Mouse (Mus musculus): ENCODE data around the gene Grap2.

The Grap2 gene

DNA sequence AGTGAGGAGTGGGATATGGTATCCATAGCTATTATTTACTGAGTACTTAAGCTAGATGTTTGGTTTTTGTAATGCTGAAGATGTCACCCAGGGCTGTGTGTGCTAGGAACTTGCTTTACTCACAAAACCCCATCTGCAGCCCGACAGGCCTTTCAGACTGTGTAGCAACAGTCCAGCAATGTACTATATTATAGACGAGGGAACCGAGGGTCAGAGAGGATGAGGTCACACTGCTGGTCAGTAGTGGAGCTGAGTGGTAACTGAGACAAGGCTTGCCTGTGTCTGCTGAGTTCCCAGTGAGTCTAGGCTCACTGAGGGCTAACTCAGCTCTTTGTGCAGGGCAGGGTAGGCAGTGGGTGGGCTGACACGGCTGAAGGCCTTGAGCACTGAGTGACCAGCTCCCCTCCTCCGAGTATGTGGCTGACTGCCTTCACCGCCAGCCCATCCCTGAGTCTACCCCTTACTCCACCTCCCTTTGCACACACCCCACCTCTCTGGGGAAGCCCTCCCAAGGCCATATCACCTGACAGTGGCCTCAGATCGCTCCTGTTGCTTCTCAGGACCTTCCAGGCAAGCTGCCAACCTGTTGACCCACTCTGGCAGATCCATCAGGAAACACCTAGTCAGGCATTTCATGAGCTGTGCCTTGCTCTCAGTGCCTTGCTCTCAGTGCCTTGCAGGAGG lies 108.1 kb downstream of the Grap2 start:
- DNase-seq (ENCODE audit: extremely low spot score, low spot score): no peak

DNA sequence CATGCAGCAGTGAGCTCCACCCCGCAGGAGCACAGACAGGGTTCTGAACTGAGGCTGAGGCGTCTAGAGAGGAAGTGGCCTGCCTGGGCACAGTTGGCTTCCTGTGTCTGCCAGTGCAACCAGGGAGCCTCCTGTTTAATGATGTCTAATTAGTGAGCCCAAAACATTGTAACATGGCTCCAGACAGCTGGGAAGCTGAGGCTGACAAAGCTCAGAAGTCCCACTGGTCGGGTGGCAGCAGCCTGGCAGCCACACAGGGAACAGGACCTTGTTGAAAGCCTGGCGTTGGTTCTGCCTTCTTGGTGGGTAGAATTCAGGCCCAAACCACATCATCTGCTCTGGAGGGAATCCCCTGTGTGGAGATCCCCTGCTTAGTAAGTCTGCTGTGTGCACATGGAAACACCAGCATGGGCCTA lies 109.1 kb downstream of the Grap2 start:
- DNase-seq (ENCODE audit: extremely low spot score, low spot score): no peak

DNA sequence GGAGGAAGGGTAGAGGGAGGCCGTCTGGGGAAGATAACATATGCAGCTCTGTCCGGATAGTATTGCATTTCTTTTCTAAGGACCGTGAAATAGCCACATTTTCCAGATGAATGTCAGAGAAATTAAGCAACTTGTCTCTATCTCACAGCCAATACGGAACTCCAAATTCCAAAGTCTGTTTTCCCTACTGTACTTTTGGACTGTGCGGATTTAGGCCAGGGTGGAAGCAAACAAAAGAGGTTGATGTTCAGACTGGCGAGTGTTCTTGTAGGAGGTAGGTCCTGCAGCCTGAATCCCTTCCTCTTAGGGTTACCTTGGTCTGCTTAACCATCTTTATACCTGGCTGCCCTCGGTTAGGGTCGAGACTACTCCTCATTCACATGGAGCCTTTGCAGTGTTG lies 109.9 kb downstream of the Grap2 start:
- no peak for DNase-seq (ENCODE audit: extremely low spot score, low spot score)

DNA sequence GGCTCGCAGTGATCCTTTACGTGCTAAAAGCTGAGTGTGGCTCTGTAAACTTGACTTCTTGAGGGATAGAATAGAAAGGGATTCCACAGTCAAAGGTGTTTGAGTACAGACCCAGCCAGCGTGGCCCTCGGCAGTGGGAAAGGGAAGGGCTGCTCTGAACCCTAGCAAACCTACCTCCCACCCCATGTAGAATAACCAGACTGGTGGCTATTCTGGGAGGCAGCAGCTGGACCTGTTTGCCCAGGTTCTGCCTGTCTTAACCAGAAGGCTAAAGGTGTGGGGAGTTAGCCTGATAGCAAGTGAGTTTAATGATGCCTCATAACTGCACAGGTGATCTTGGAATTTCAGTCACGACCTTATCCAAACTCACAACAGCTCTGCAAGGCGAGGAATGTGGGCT lies 110.8 kb downstream of the Grap2 start:
- no peak for DNase-seq (ENCODE audit: extremely low spot score, low spot score)

DNA sequence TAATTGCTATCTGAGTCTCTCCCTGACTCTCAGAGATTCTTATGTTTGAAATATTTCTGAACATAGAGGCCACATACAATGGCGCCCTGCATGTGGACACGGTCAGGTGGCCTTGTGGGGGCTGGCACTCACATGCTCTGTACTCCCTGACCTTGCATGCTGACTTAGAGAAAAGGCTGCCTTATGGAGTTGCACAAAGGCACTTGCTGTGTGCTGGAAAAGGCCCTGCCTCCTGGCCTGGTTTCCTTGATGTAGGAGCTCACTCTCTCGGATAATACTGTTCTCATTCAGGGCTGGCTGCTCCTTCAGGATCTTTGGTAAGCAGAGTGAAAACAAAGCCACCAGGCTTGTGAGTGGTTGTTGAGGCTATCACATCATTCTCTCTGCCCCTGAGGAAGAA lies 111.6 kb downstream of the Grap2 start:
- no peak for DNase-seq (ENCODE audit: extremely low spot score, low spot score)

DNA sequence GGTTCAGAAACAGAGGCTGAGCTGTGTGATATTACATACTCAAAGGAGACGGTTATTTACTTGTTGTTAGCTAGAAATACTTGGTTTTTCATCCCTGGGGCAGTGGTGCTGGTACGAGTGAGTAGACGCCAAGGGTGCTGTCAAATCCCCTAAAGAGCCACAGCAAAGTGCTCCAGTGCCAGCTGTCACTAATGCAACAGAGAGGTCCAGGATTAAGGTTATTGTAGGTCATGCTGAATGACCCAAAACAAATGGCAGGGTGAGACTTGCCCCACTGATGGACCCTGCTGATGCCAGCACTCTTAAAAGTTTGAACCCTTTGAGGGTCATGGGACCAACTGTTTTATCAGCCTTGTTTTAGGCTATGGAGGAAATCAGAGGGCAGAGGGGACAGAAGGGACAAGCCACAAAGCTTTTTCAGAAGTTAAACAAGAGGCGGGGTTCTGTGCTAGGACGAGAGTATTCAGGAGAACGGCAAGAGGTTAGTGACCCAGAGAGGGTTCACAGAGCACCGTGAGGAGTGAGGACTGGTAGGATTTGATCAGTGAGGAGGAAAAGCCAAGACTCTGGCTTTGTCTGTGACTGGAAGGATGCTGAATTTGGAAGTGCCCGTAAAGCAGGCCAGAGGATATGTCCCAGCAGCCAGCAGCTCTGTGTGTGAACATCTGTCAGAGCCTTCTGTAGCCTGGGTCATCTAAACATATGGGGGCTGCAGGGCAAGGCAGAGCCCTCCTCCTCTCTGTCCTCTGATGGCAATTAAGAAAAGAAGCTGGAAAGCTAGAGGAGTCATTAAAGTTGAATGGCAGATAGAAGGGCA lies 112.6 kb downstream of the Grap2 start:
- DNase-seq (ENCODE audit: extremely low spot score, low spot score): no peak

DNA sequence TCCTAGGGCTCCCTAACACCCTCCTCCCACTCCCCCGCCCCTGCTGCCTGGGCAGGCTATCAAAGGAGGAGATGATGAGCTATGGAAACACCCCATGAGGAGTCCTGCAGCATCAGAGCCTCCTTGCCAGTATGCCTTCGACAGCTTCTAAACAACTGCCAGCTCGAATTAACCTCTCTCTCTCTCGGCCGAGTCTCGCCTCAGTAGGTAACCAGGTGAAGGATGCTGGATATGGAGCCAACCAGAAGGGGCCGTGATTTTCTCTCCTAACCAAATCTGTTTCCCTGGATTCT lies 113.2 kb downstream of the Grap2 start:
- DNase-seq (ENCODE audit: extremely low spot score, low spot score): no peak

DNA sequence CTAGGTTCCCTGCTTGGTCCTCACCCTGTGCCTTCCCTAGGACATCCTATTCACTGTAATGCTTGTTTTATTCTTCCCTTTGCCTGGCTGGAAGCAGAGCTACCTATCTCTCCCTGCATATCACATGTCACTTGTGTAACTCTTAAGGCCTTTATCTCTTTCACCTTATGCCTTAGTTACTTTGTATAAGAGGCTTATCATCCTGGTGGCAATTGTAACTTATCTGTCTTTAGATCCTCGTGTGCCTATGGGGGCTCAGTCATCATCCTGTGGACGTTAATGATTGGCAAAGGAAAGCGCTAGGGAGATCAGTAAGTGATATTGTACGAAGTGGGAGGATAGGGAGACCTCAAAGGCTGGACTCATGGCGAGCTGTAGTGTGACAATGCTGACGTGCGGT lies 116.1 kb downstream of the Grap2 start:
- no peak for DNase-seq (ENCODE audit: extremely low spot score, low spot score)

DNA sequence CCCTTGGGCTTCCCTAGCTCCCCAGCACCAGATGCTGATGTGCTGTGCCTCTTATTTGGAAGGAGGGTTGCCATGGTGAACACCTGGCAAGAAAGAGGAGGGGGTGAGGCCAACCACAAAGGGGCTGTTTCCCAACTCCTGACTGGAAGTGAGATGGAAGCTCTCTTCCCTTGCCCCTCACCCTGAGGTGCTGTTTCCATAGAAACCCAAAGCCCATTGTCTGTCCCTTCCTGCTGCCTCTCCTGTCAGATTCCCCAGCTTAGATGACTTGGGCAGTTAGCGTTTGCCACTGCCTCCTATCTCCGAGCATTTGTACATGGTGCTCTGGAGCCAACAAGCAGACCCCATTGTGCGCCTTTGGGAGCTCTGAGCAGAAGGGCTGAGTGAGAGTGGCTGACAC lies 121.1 kb downstream of the Grap2 start:
- no peak for DNase-seq (ENCODE audit: extremely low spot score, low spot score)

DNA sequence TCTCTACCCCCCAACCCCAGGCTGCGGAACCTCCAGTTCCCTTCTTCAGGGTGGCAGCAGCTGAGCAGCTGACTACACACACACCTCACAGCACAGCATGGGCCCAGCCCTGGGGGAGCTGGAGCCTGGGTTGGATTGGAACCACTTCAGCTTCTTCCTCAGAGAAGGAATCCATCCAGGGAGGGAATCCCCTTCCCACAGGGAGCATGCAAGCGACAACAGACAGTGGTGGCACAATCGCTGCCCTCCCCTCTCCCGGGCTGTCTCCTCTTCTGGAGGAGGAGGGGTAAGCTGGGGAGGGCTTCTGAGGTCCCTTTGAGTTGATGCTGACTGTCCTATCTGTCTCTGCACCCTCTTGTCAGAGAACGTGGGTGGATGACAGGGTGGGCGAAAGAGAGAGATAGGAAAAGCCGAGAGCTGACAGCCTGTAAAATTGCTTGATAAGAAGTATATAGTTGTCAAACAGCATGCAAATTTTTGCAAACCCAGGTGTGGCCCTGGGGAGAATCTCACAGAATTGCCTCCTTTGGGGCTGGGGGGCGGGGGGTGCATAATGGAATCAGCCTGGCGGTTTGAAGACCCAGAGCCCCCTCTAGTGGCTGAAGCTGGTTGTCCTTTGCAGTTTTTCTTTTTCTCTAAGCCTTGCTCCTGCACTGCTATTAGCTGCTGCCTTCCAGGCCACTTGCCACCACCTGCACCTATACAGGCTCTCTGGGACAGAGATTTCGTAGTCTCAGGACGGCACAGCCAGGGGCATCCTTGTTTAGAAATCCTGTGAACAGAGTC lies 121.9 kb downstream of the Grap2 start:
- peak; percentile 64 for DNase-seq (ENCODE audit: extremely low spot score, low spot score)

DNA sequence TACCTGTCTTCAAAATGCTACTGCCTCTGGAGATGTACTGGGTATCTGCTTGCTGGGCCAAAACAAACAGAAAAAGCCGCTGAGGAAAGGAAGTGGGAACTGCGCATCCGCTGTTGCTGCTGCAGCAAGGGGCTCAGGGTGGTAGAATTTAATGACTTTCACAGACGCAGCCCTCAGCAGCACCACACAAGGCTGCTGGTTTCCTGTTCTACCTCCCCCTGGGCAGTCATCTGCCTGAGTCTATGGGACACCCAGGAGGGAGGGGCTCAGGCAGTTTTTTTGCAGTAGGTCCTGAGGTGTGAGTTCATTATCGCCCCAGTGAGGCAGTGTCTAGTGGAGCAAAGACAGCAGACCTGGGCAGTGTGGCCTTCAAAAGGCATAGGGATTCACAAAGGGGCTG lies 125.2 kb downstream of the Grap2 start:
- DNase-seq (ENCODE audit: extremely low spot score, low spot score): no peak

DNA sequence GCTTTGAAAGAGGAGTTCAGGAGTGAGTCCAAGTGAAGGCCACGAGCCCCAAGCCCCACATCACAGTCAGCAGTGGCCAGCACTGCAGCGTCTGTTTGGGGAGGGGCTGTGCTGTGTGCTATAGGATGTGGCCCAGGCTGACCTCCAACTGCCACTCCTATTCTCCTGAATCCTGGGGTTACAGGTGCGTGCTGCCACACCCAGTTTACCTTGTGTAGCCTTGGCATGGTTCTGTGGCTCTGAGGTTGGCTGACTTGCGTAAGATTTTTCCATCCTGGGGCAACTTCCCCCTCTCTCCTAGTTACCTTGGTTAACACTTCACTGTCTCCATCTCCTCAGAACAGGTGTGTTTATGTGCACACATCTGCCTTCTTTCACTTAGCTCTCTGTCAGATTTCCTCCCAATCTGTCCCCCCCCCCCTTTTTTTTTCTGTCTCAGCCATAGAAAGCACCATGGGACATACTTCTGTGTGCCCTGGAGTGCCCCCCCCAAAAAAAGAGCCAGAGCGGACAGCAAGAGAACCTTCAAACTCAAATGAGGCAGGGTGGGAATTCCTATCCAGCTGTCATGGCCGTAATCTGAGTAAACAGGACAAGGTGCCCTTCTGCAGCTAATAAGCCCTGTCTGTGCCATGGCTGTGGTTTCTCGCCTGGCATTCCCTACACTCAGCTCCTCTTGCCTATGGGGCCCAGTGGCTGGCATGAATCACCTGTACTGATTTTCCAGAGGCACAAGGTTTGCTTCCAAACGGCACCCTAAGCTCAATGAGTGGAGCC lies 129.3 kb downstream of the Grap2 start:
- DNase-seq (ENCODE audit: extremely low spot score, low spot score): no peak

Data from neural tube, embryonic 10.5 days (tissue).